Mouse (Mus musculus) bone marrow macrophage, adult 2 months (primary cell): ENCODE measurements around the gene Strc. TPM values are rescaled to one million over a fixed set of nuclear protein-coding genes. Genes with fewer than 3 reads are reported as not detected.
A peak's percentile ranks its signal among the peaks of the same experiment; 100 is the strongest.
"Not testable (repeated sequence)": the region's sequence is repeated elsewhere in the genome, so short reads cannot be mapped to it uniquely, and the experiment has no call there.

Experiments
- H3K27ac ChIP-seq: 2 replicates; pipeline ENCODE4 v1.5.1; 2012; ENCODE audit warnings: low read depth, low read length; ENCODE audit not compliant: insufficient read depth
- H3K4me1 ChIP-seq: 2 replicates; pipeline ENCODE4 v1.6.1; 2012; ENCODE audit warnings: low read length; ENCODE audit not compliant: control insufficient read depth, insufficient read depth
- H3K4me3 ChIP-seq: 2 replicates; pipeline ENCODE4 v1.5.1; 2012; ENCODE audit warnings: mild to moderate bottlenecking, low read length, moderate library complexity; ENCODE audit not compliant: insufficient read depth
- CTCF ChIP-seq: IDR thresholded peaks from 2 replicates; pipeline ENCODE4 v1.5.1; 2012; ENCODE audit warnings: low read depth, mild to moderate bottlenecking, low read length, moderate library complexity
- POLR2A ChIP-seq: IDR thresholded peaks from 2 replicates; pipeline ENCODE4 v1.6.1; 2012; ENCODE audit warnings: mild to moderate bottlenecking, low read depth, low read length, borderline replicate concordance
- polyA plus RNA-seq: library from polyadenylated mRNA; stranded (reverse); fragments of >200 nt; gene quantifications from 2 replicates; pipeline ENCODE4 v1.2.4, GENCODE M21; 2012; ENCODE audit not compliant: missing spikeins, insufficient read depth, insufficient read length

The Strc gene
- polyA plus RNA-seq, result not detected in 2 replicates

DNA sequence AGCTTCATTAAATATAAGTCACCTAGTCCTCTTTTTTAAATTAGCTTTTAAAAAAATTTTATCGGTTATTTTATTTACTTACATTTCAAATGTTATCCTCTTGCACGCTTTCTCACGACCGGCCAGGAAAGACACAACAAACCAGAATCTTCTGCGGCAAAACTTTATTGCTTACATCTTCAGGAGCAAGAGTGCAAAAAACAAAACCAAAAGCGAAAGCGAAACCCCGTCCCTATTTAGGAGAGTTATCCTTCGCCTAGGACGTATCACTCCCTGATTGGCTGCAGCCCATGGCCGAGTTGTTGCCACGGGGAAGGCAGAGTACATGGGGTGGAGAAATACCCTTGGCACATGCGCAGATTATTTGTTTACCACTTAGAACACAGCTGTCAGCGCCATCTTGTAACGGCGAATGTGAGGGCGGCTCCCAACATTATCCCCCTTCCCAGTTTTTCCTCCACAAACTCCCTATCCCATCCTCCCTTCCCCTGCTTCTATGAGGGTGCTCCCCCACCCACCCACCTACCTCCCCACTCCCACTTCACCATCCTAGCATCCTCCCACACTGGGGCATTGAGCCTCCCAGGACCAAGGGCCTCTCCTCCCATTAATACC lies at the start of gene Strc:
Strc (minus strand) TSS at position 208 of the 615 bp plus-strand sequence.
- not testable (repeated sequence) for H3K4me3 ChIP-seq, H3K27ac ChIP-seq

GRCm38 (mm10) chr2:121434854-121435253 lies 47.9 kb upstream of the Strc start:
- no peak for TF ChIP-seq CTCF
- TF ChIP-seq POLR2A, result no peak
- H3K27ac ChIP-seq, result no peak overlapping the region
- H3K4me1 ChIP-seq, result no peaks in the 10 kb centered on the region
- H3K4me3 ChIP-seq, result no peak overlapping the region

More for the DNA sequence above, at the start of gene Strc:
- not testable (repeated sequence) for H3K4me1 ChIP-seq

GRCm38 (mm10) chr2:121425890-121426289 lies 38.9 kb upstream of the Strc start:
- TF ChIP-seq POLR2A (no peak), CTCF (no peak)
- H3K27ac ChIP-seq, result no peak overlapping the region
- no peak overlapping the region for H3K4me3 ChIP-seq
- H3K4me1 ChIP-seq, result no peaks in the 10 kb centered on the region

DNA sequence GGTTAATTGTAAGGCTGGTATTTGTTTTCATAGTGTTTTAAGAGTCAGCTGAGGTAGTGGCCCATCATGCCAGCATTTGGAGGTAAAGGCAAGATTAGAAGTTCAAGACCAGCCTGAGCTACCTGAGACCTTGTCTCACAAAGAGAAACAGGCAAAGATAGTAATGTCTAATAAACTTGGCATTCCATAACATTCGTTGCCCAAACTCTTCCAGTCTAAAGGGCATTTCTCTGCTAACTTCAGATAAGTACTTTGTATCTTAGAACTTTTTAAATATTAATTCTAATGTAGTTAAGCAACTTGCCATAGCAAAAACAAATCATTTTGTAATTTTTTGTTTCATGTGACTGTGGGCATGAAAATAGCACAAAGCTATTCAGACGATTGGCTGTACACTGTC lies 36.2 kb upstream of the Strc start:
- Histone ChIP-seq H3K4me3 (no peak overlapping the region), H3K4me1 (peaks cover 7% of the 10 kb centered on the region), H3K27ac (no peak overlapping the region)
- TF ChIP-seq CTCF, result no peak
- TF ChIP-seq POLR2A, result no peak

DNA sequence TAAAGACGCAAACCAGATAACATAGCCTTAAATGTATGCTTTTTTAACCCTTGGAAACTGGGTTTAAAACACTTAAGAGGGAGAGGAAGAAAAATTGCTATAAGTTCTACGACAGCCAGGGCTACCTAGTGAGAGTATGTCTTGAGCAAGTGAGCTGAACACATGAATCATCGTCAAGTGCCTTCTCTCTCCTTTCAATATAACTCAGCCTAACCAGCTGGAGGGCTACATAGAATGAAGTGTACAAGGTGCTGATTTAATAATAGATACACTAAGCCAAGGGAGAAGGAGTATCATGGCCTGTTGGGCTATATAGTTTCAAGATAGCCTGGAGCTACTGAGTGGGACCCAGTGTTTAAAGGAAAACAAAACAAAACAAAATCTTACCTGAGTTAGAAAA lies 31.5 kb upstream of the Strc start:
- no peak overlapping the region for H3K4me3 ChIP-seq
- TF ChIP-seq CTCF (no peak), POLR2A (no peak)
- peaks cover 20% of the 10 kb centered on the region for H3K4me1 ChIP-seq
- no peak overlapping the region for H3K27ac ChIP-seq

- peaks cover 25% of the 10 kb centered on the region for H3K4me1 ChIP-seq
- H3K27ac ChIP-seq, result no peak overlapping the region
- TF ChIP-seq CTCF (no peak), POLR2A (no peak)
- H3K4me3 ChIP-seq, result no peak overlapping the region; the same call in 1 of the 2 replicates
Measured at GRCm38 (mm10) chr2:121416356-121416755, 29.4 kb upstream of the Strc start.

DNA sequence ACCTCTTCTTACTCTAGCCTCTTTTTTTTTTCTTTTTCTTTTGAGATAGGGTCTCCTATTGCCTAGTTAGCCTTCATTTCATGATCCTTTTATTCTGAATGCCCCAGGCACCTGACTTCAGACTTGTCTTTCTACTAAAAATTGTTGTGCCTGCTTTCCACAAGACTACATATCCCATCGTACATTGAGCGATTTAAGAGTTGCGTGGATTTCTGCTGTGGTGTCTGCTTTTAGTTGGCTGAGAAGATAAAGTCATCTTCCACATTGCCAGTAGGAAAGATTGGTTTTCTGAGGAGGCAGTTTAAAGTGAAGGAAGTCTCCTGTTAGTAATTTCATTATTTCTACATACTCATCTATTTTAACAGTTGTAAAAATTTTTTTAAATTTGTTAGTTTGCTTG lies 28.6 kb upstream of the Strc start:
- Histone ChIP-seq H3K4me3 (peak overlapping the region; percentile 42), H3K27ac (no peak overlapping the region)

GRCm38 (mm10) chr2:121415103-121415502 lies 28.1 kb upstream of the Strc start:
- TF ChIP-seq CTCF, result no peak
- no peak for TF ChIP-seq POLR2A
- Histone ChIP-seq H3K4me1 (peaks cover 25% of the 10 kb centered on the region), H3K4me3 (peak overlapping the region; percentile 37), H3K27ac (no peak overlapping the region)

More for the DNA sequence above, 28.6 kb upstream of the Strc start:
- TF ChIP-seq POLR2A (no peak), CTCF (no peak)
- H3K4me1 ChIP-seq, result peaks cover 25% of the 10 kb centered on the region

GRCm38 (mm10) chr2:121414139-121414685 lies 27.2 kb upstream of the Strc start:
- H3K27ac ChIP-seq, result peak overlapping the region; percentile 89
- peak overlapping the region; percentile 98 for H3K4me3 ChIP-seq
- H3K4me1 ChIP-seq, result peaks cover 25% of the 10 kb centered on the region
- TF ChIP-seq CTCF, result no peak
- TF ChIP-seq POLR2A, result no peak

- H3K4me3 ChIP-seq, result peak within 1 kb of the TSS; percentile 98
- peak within 1 kb of the TSS; percentile 89 for H3K27ac ChIP-seq
- H3K4me1 ChIP-seq, result peaks cover 20% of the 10 kb centered on the region
- TF ChIP-seq POLR2A (0 out of 2 replicates have a peak, but pooled peaks have one; percentile 35), CTCF (no peak)
Measured at GRCm38 (mm10) chr2:121413387-121414042, 26.5 kb upstream of the Strc start, which contains the start of the genes Pdia3 and Catsper2. Pdia3 (plus strand) TSS chr2:121413775. Catsper2 (minus strand) TSS chr2:121413792.
